ENCODE assay signal across 27 mouse cellular contexts in the genomic region with DNA sequence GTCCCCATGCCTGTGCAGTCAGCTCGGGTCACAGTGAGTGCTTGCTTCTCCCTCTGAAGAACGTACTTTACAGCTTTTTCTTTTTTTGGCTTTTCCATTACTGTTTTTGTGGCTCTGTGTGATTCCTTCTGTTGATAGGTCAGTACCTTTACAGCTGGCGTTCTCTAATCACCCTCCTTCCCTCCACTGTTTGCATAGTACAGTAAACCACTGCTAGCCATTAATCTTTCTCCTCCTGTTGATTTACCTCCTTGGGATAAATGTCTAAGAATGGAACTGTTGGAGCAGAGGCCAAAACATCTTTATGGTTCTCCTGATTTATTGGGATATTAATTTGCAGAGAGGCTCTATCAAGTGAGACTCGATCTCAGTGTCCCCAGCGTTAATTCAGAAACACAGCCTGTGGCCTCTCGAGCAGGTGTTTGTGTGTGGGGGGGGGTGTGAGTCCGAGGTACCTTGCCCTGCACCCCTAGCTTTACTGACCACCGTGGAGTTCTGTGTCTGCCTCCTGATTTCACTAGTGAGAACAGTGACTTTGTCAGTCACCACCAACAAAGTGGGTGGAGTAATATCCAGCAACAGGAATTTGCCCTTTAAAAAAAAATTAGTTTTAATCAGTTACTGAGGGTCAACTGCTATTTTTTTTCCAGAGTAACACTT.
A peak's percentile ranks its signal among the peaks of the same experiment; 100 is the strongest.
DNase-seq lines count a peak whose midpoint lies in the region; ATAC-seq and TF ChIP-seq lines count a peak whose summit lies in the region.
"Had no signal": no experiment of that assay in that cellular context is flagged by ENCODE, and none has a peak within 500 bp of the region (broad histone marks: within the 10 kb centered on the region; RNA-seq: fewer than 3 reads in every experiment).

No protein-coding gene starts in this region.

- no peak overlapping the region for H3K4me3 ChIP-seq in intestine, embryonic 14.5 days (ENCODE audit: low read depth, low read length)
- H3K4me3 ChIP-seq in intestine, postnatal 0 days (ENCODE audit: low read depth, low read length): no peak overlapping the region
- H3K4me3 ChIP-seq in kidney, embryonic 15.5 days (replicated peaks): no peak overlapping the region
- H3K4me3 ChIP-seq in CH12.LX (replicated peaks in 1 of 3; ENCODE audit: low read depth in 2 of 3, low read length in 2 of 3, poor library complexity in 1 of 3): no peak overlapping the region
- H3K4me3 ChIP-seq: embryonic facial prominence, embryonic 10.5 days; embryonic facial prominence, embryonic 13.5 days; erythroblast, embryonic 14.5 days; forebrain, embryonic 12.5 days; forebrain, embryonic 15.5 days; heart, adult 2 months; heart, embryonic 10.5 days; heart, embryonic 13.5 days; hindbrain, embryonic 12.5 days; hindbrain, embryonic 15.5 days had no signal

- no peaks in the 10 kb centered on the region for H3K27me3 ChIP-seq in intestine, embryonic 14.5 days (replicated peaks; ENCODE audit: control insufficient read depth, insufficient read depth, low read length)
- H3K27me3 ChIP-seq in intestine, postnatal 0 days (replicated peaks; ENCODE audit: control insufficient read depth, insufficient read depth, low read length): no peaks in the 10 kb centered on the region
- H3K27me3 ChIP-seq in kidney, embryonic 15.5 days: no peaks in the 10 kb centered on the region
- no peaks in the 10 kb centered on the region for H3K27me3 ChIP-seq in CH12.LX (replicated peaks)
- H3K27me3 ChIP-seq: embryonic facial prominence, embryonic 13.5 days; forebrain, embryonic 12.5 days; forebrain, embryonic 15.5 days; heart, embryonic 13.5 days; hindbrain, embryonic 12.5 days had no signal

- H3K27ac ChIP-seq in intestine, embryonic 14.5 days (ENCODE audit: low read depth): no peak overlapping the region
- no peak overlapping the region for H3K27ac ChIP-seq in intestine, postnatal 0 days (ENCODE audit: low read depth, low read length)
- peak overlapping the region; percentile 3; the same call in 1 of the 2 replicates for H3K27ac ChIP-seq in kidney, embryonic 15.5 days
- H3K27ac ChIP-seq in CH12.LX (ENCODE audit: insufficient read depth, low read depth): no peak overlapping the region
- H3K27ac ChIP-seq: embryonic facial prominence, embryonic 10.5 days; embryonic facial prominence, embryonic 13.5 days; forebrain, embryonic 12.5 days; heart, adult 2 months; heart, embryonic 10.5 days; heart, embryonic 13.5 days; hindbrain, embryonic 15.5 days had no signal

- TF ChIP-seq CTCF in intestine, postnatal 0 days (IDR thresholded peaks at IDR 0.05; ENCODE audit: low read depth): no peak
- no peak for TF ChIP-seq CTCF in CH12.LX (conservative IDR thresholded peaks at IDR 0.05 in 1 of 2, IDR thresholded peaks at IDR 0.05 in 1 of 2; ENCODE audit: low read depth in 2 of 2, low read length in 2 of 2)

- WGBS in intestine, embryonic 14.5 days: 64% methylated on average over 8 of the region's 8 CpGs
- 70% methylated on average over 8 of the region's 8 CpGs for WGBS in intestine, postnatal 0 days
- 26% methylated on average over 8 of the region's 8 CpGs for WGBS in kidney, embryonic 15.5 days

- no peak for TF ChIP-seq EP300 in CH12.LX (IDR thresholded peaks at IDR 0.05; ENCODE audit: low read length)

- no peaks in the 10 kb centered on the region for H3K9me3 ChIP-seq in intestine, embryonic 14.5 days (ENCODE audit: control insufficient read depth, low read length)
- H3K9me3 ChIP-seq in intestine, postnatal 0 days (ENCODE audit: control insufficient read depth): no peaks in the 10 kb centered on the region
- H3K9me3 ChIP-seq in kidney, embryonic 15.5 days (replicated peaks): no peaks in the 10 kb centered on the region
- no peaks in the 10 kb centered on the region for H3K9me3 ChIP-seq in CH12.LX (replicated peaks; ENCODE audit: low read length)
- H3K9me3 ChIP-seq: embryonic facial prominence, embryonic 10.5 days; embryonic facial prominence, embryonic 13.5 days; forebrain, embryonic 12.5 days; forebrain, embryonic 15.5 days; heart, embryonic 10.5 days; heart, embryonic 13.5 days; hindbrain, embryonic 12.5 days; hindbrain, embryonic 15.5 days had no signal

- peak; percentile 31 for DNase-seq in intestine, embryonic 14.5 days (ENCODE audit: low spot score)
- no peak for DNase-seq in kidney, postnatal 36 days
- DNase-seq in CH12.LX (ENCODE audit: extremely low read depth): no peak
- no peak for DNase-seq in left cerebral cortex, adult 9 months (ENCODE audit: low spot score in 2 of 2)
- DNase-seq: adrenal gland, adult 8-10 months; adrenal gland, postnatal 25 days; B cell, adult 2 months; cerebellum, adult 11-12 months; cerebellum, adult 8-10 months; cerebellum, postnatal 10 days; cerebellum, postnatal 36 days; embryo, embryonic 11 days; gastrocnemius, postnatal 25 days; heart, adult 2 months; heart, postnatal 14 days had no signal

- no peak overlapping the region for H3K4me2 ChIP-seq in intestine, embryonic 14.5 days (ENCODE audit: low read length)
- H3K4me2 ChIP-seq in intestine, postnatal 0 days (replicated peaks; ENCODE audit: low read depth): no peak overlapping the region
- no peak overlapping the region for H3K4me2 ChIP-seq in kidney, embryonic 15.5 days
- H3K4me2 ChIP-seq in CH12.LX (ENCODE audit: insufficient read depth, low read depth, poor library complexity, severe bottlenecking): no peak overlapping the region
- H3K4me2 ChIP-seq: embryonic facial prominence, embryonic 13.5 days; forebrain, embryonic 12.5 days; forebrain, embryonic 15.5 days; heart, embryonic 13.5 days; hindbrain, embryonic 12.5 days; hindbrain, embryonic 15.5 days had no signal

- no peaks in the 10 kb centered on the region for H3K79me2 ChIP-seq in CH12.LX (replicated peaks; ENCODE audit: control insufficient read depth, extremely low read depth, insufficient read depth, poor library complexity, severe bottlenecking)

- in situ Hi-C loops in CH12.LX (cut with MboI; ENCODE audit: low pct_ligation_motif_present, low pct_unique_long_range_greater_than_20kb, low sequenced_read_pairs): loop anchor here (25.0 kb wide), 1 partner anchor 395 kb away; no protein-coding TSS in a partner anchor

- dilution Hi-C loops in CH12.LX (cut with MboI; ENCODE audit: extremely low pct_ligation_motif_present, extremely low pct_unique_long_range_greater_than_20kb, low sequenced_read_pairs): no loop called here

- peaks cover 87% of the 10 kb centered on the region for H3K36me3 ChIP-seq in intestine, embryonic 14.5 days (ENCODE audit: control insufficient read depth, insufficient read depth, low read length)
- peaks cover 50% of the 10 kb centered on the region for H3K36me3 ChIP-seq in intestine, postnatal 0 days (ENCODE audit: control insufficient read depth, insufficient read depth)
- peaks cover 41% of the 10 kb centered on the region for H3K36me3 ChIP-seq in kidney, embryonic 15.5 days
- peaks cover 69 to 94% of the 10 kb centered on the region in 2 experiments for H3K36me3 ChIP-seq in CH12.LX (replicated peaks in 1 of 2; ENCODE audit: control insufficient read depth in 1 of 2, insufficient read depth in 1 of 2, low read length in 1 of 2)
- H3K36me3 ChIP-seq: hindbrain, embryonic 15.5 days had no signal

- no peak for ATAC-seq in intestine, embryonic 14.5 days (replicated peaks; ENCODE audit: low FRiP score, low TSS enrichment, low read depth)
- ATAC-seq in intestine, postnatal 0 days: no peak
- ATAC-seq in kidney, embryonic 15.5 days (replicated peaks; ENCODE audit: low FRiP score): peak; percentile 85
- ATAC-seq: activated CD4-positive, CD25-positive, alpha-beta regulatory T cell, adult 4 months; forebrain, embryonic 15.5 days had no signal

- H3K9ac ChIP-seq in intestine, embryonic 14.5 days (ENCODE audit: low read length): no peak overlapping the region
- no peak overlapping the region for H3K9ac ChIP-seq in intestine, postnatal 0 days (ENCODE audit: low read depth, low read length)
- H3K9ac ChIP-seq in kidney, embryonic 15.5 days: no peak overlapping the region
- H3K9ac ChIP-seq in CH12.LX (ENCODE audit: insufficient read depth, low read depth): no peak overlapping the region
- H3K9ac ChIP-seq: embryonic facial prominence, embryonic 13.5 days; forebrain, embryonic 12.5 days; forebrain, embryonic 15.5 days; heart, embryonic 13.5 days; hindbrain, embryonic 12.5 days; hindbrain, embryonic 15.5 days had no signal

- no peak for TF ChIP-seq POLR2A in CH12.LX (IDR thresholded peaks at IDR 0.05; ENCODE audit: low read depth, low read length)

- H3K4me1 ChIP-seq in intestine, embryonic 14.5 days (replicated peaks; ENCODE audit: control insufficient read depth, insufficient read depth, low read length): no peaks in the 10 kb centered on the region
- H3K4me1 ChIP-seq in intestine, postnatal 0 days (replicated peaks; ENCODE audit: control insufficient read depth, insufficient read depth, low read length): no peaks in the 10 kb centered on the region; the same call in 1 of the 2 replicates
- H3K4me1 ChIP-seq in kidney, embryonic 15.5 days: peaks cover 23% of the 10 kb centered on the region; the same call in 1 of the 2 replicates
- H3K4me1 ChIP-seq in CH12.LX (ENCODE audit: control insufficient read depth in 1 of 2, insufficient read depth in 2 of 2): peaks cover 6 to 33% of the 10 kb centered on the region in 2 experiments; a peak in 3 of 4 replicates
- H3K4me1 ChIP-seq: embryonic facial prominence, embryonic 10.5 days; embryonic facial prominence, embryonic 13.5 days; heart, embryonic 10.5 days; heart, embryonic 13.5 days had no signal

- TF ChIP-seq RAD21 in CH12.LX (IDR thresholded peaks at IDR 0.05; ENCODE audit: low read depth, low read length): no peak

TF ChIP-seq in CH12.LX, 34 proteins besides CTCF, POLR2A, EP300 and RAD21:
- TF ChIP-seq CHD1 (IDR thresholded peaks at IDR 0.05; ENCODE audit: low read depth, low read length) (no peak), NRF1 (IDR thresholded peaks at IDR 0.05; ENCODE audit: low read depth, low read length) (no peak), MYC (IDR thresholded peaks at IDR 0.05; ENCODE audit: low read depth, low read length) (no peak), ELF1 (IDR thresholded peaks at IDR 0.05; ENCODE audit: low read depth, low read length) (no peak), POLR2AphosphoS2 (IDR thresholded peaks at IDR 0.05; ENCODE audit: low read depth, low read length) (0 out of 2 replicates have a peak, but pooled peaks have one; percentile 15), USF1 (IDR thresholded peaks at IDR 0.05; ENCODE audit: low read depth, low read length) (no peak), ZMIZ1 (IDR thresholded peaks at IDR 0.05; ENCODE audit: low read depth, low read length) (no peak), ZKSCAN1 (IDR thresholded peaks at IDR 0.05; ENCODE audit: borderline replicate concordance, low read depth, low read length) (no peak)
TF ChIP-seq in CH12.LX: peak in this region for 1.
